Mouse (Mus musculus): ENCODE measurements around the gene Hnf4a. TPM values are rescaled to one million over a fixed set of nuclear protein-coding genes. Genes with fewer than 3 reads are reported as not detected.

Gene Hnf4a
- polyA plus RNA-seq, 1 experiment from 2014 or later: not detected

- Histone ChIP-seq H3K27me3 (ENCODE audit: control insufficient read depth, insufficient read depth, low read length) (no peaks in the 10 kb centered on the region), H3K4me2 (replicated peaks) (no peak overlapping the region), H3K9ac (no peak overlapping the region), H3K36me3 (replicated peaks; ENCODE audit: control insufficient read depth, insufficient read depth) (peaks cover 32% of the 10 kb centered on the region), H3K4me1 (replicated peaks; ENCODE audit: control insufficient read depth, insufficient read depth, low read length) (peaks cover 12% of the 10 kb centered on the region), H3K27ac (no peak overlapping the region), H3K4me3 (replicated peaks; ENCODE audit: low read length) (no peak overlapping the region), H3K9me3 (ENCODE audit: control insufficient read depth, low read length) (no peaks in the 10 kb centered on the region)
- ATAC-seq (ENCODE audit: low FRiP score) (no peak), DNase-seq (ENCODE audit: low spot score) (no peak)
- WGBS: 88% methylated on average over 7 of the region's 7 CpGs
These were observed 99.6 kb downstream of the Hnf4a start for GRCm38 (mm10) chr2:163606161-163606560.

- peaks cover 5% of the 10 kb centered on the region for H3K4me1 ChIP-seq (replicated peaks; ENCODE audit: control insufficient read depth, insufficient read depth, low read length)
- WGBS: 90% methylated on average over 7 of the region's 7 CpGs
- no peaks in the 10 kb centered on the region for H3K9me3 ChIP-seq (ENCODE audit: control insufficient read depth, low read length)
- H3K4me3 ChIP-seq (replicated peaks; ENCODE audit: low read length): no peak overlapping the region
- peaks cover 49% of the 10 kb centered on the region for H3K36me3 ChIP-seq (replicated peaks; ENCODE audit: control insufficient read depth, insufficient read depth)
- H3K27me3 ChIP-seq (ENCODE audit: control insufficient read depth, insufficient read depth, low read length): no peaks in the 10 kb centered on the region
- no peak overlapping the region for H3K9ac ChIP-seq
- DNase-seq (ENCODE audit: low spot score): no peak
- H3K4me2 ChIP-seq (replicated peaks): no peak overlapping the region
- no peak for ATAC-seq (ENCODE audit: low FRiP score)
- H3K27ac ChIP-seq: no peak overlapping the region
These were observed 101.4 kb downstream of the Hnf4a start for GRCm38 (mm10) chr2:163608008-163608407.

GRCm38 (mm10) chr2:163609281-163609975 is 102.8 kb downstream of the Hnf4a start:
- no peaks in the 10 kb centered on the region for H3K9me3 ChIP-seq (ENCODE audit: control insufficient read depth, low read length)
- H3K9ac ChIP-seq: no peak overlapping the region
- H3K27ac ChIP-seq: no peak overlapping the region
- ATAC-seq (ENCODE audit: low FRiP score): no peak
- no peak overlapping the region for H3K4me3 ChIP-seq (replicated peaks; ENCODE audit: low read length)
- no peak for DNase-seq (ENCODE audit: low spot score)
- no peaks in the 10 kb centered on the region for H3K4me1 ChIP-seq (replicated peaks; ENCODE audit: control insufficient read depth, insufficient read depth, low read length)
- no peaks in the 10 kb centered on the region for H3K27me3 ChIP-seq (ENCODE audit: control insufficient read depth, insufficient read depth, low read length)
- no peak overlapping the region for H3K4me2 ChIP-seq (replicated peaks)
- 88% methylated on average over 12 of the region's 12 CpGs for WGBS
- H3K36me3 ChIP-seq (replicated peaks; ENCODE audit: control insufficient read depth, insufficient read depth): peaks cover 62% of the 10 kb centered on the region

- no peak overlapping the region for H3K9ac ChIP-seq
- DNase-seq (ENCODE audit: low spot score): no peak
- no peak overlapping the region for H3K4me2 ChIP-seq (replicated peaks)
- ATAC-seq (ENCODE audit: low FRiP score): no peak
- no peak overlapping the region for H3K4me3 ChIP-seq (replicated peaks; ENCODE audit: low read length)
- no peaks in the 10 kb centered on the region for H3K27me3 ChIP-seq (ENCODE audit: control insufficient read depth, insufficient read depth, low read length)
- no peak overlapping the region for H3K27ac ChIP-seq
- H3K4me1 ChIP-seq (replicated peaks; ENCODE audit: control insufficient read depth, insufficient read depth, low read length): no peaks in the 10 kb centered on the region
- H3K36me3 ChIP-seq (replicated peaks; ENCODE audit: control insufficient read depth, insufficient read depth): peaks cover 80% of the 10 kb centered on the region
- WGBS: 85% methylated on average over 9 of the region's 9 CpGs
- no peaks in the 10 kb centered on the region for H3K9me3 ChIP-seq (ENCODE audit: control insufficient read depth, low read length)
These were observed 104.6 kb downstream of the Hnf4a start for GRCm38 (mm10) chr2:163611176-163611575.

- Histone ChIP-seq H3K4me3 (replicated peaks; ENCODE audit: low read length) (no peak overlapping the region), H3K4me2 (replicated peaks) (no peak overlapping the region), H3K9me3 (ENCODE audit: control insufficient read depth, low read length) (no peaks in the 10 kb centered on the region), H3K4me1 (replicated peaks; ENCODE audit: control insufficient read depth, insufficient read depth, low read length) (no peaks in the 10 kb centered on the region), H3K36me3 (replicated peaks; ENCODE audit: control insufficient read depth, insufficient read depth) (peaks cover 89% of the 10 kb centered on the region), H3K9ac (no peak overlapping the region), H3K27me3 (ENCODE audit: control insufficient read depth, insufficient read depth, low read length) (no peaks in the 10 kb centered on the region), H3K27ac (no peak overlapping the region)
- 96% methylated on average over 5 of the region's 5 CpGs for WGBS
- ATAC-seq (ENCODE audit: low FRiP score): no peak
- no peak for DNase-seq (ENCODE audit: low spot score)
These were observed 106.6 kb downstream of the Hnf4a start for GRCm38 (mm10) chr2:163613206-163613605.

- H3K9ac ChIP-seq: no peak overlapping the region
- 91% methylated on average over 4 of the region's 4 CpGs for WGBS
- no peaks in the 10 kb centered on the region for H3K27me3 ChIP-seq (ENCODE audit: control insufficient read depth, insufficient read depth, low read length)
- no peaks in the 10 kb centered on the region for H3K4me1 ChIP-seq (replicated peaks; ENCODE audit: control insufficient read depth, insufficient read depth, low read length)
- no peak overlapping the region for H3K4me3 ChIP-seq (replicated peaks; ENCODE audit: low read length)
- no peak overlapping the region for H3K4me2 ChIP-seq (replicated peaks)
- H3K27ac ChIP-seq: no peak overlapping the region
- H3K9me3 ChIP-seq (ENCODE audit: control insufficient read depth, low read length): no peaks in the 10 kb centered on the region
- ATAC-seq (ENCODE audit: low FRiP score): no peak
- H3K36me3 ChIP-seq (replicated peaks; ENCODE audit: control insufficient read depth, insufficient read depth): peaks cover 96% of the 10 kb centered on the region
- DNase-seq (ENCODE audit: low spot score): no peak
These were observed 107.4 kb downstream of the Hnf4a start for GRCm38 (mm10) chr2:163613990-163614389.

- Histone ChIP-seq H3K9me3 (ENCODE audit: control insufficient read depth, low read length) (no peaks in the 10 kb centered on the region), H3K9ac (no peak overlapping the region), H3K4me3 (replicated peaks; ENCODE audit: low read length) (no peak overlapping the region), H3K27me3 (ENCODE audit: control insufficient read depth, insufficient read depth, low read length) (no peaks in the 10 kb centered on the region), H3K27ac (no peak overlapping the region), H3K4me1 (replicated peaks; ENCODE audit: control insufficient read depth, insufficient read depth, low read length) (no peaks in the 10 kb centered on the region), H3K36me3 (replicated peaks; ENCODE audit: control insufficient read depth, insufficient read depth) (peaks cover 97% of the 10 kb centered on the region), H3K4me2 (replicated peaks) (no peak overlapping the region)
- 91% methylated on average over 9 of the region's 9 CpGs for WGBS
- DNase-seq (ENCODE audit: low spot score) (no peak), ATAC-seq (ENCODE audit: low FRiP score) (no peak)
These were observed 108.8 kb downstream of the Hnf4a start for GRCm38 (mm10) chr2:163615401-163615800.

GRCm38 (mm10) chr2:163615906-163616651 is 109.5 kb downstream of the Hnf4a start:
- Histone ChIP-seq H3K36me3 (replicated peaks; ENCODE audit: control insufficient read depth, insufficient read depth) (peaks cover 98% of the 10 kb centered on the region), H3K4me3 (replicated peaks; ENCODE audit: low read length) (no peak overlapping the region), H3K27me3 (ENCODE audit: control insufficient read depth, insufficient read depth, low read length) (no peaks in the 10 kb centered on the region), H3K4me1 (replicated peaks; ENCODE audit: control insufficient read depth, insufficient read depth, low read length) (no peaks in the 10 kb centered on the region), H3K4me2 (replicated peaks) (no peak overlapping the region), H3K9ac (no peak overlapping the region), H3K27ac (no peak overlapping the region), H3K9me3 (ENCODE audit: control insufficient read depth, low read length) (no peaks in the 10 kb centered on the region)
- DNase-seq (ENCODE audit: low spot score): no peak
- 91% methylated on average over 4 of the region's 4 CpGs for WGBS
- no peak for ATAC-seq (ENCODE audit: low FRiP score)

- ATAC-seq (ENCODE audit: low FRiP score) (no peak), DNase-seq (ENCODE audit: low spot score) (no peak)
- no peaks in the 10 kb centered on the region for H3K27me3 ChIP-seq (ENCODE audit: control insufficient read depth, insufficient read depth, low read length)
- no peak overlapping the region for H3K4me3 ChIP-seq (replicated peaks; ENCODE audit: low read length)
- WGBS: 76% methylated on average over 3 of the region's 3 CpGs
- no peak overlapping the region for H3K27ac ChIP-seq
- no peak overlapping the region for H3K4me2 ChIP-seq (replicated peaks)
- no peak overlapping the region for H3K9ac ChIP-seq
- no peaks in the 10 kb centered on the region for H3K4me1 ChIP-seq (replicated peaks; ENCODE audit: control insufficient read depth, insufficient read depth, low read length)
- peaks cover 96% of the 10 kb centered on the region for H3K36me3 ChIP-seq (replicated peaks; ENCODE audit: control insufficient read depth, insufficient read depth)
- H3K9me3 ChIP-seq (ENCODE audit: control insufficient read depth, low read length): no peaks in the 10 kb centered on the region
These were observed 110.1 kb downstream of the Hnf4a start for GRCm38 (mm10) chr2:163616652-163617227.

Data from hindbrain, embryonic 14.5 days (tissue).